Mouse (Mus musculus): ENCODE measurements at regions not wholly inside any gene's neighbourhood (a gene's known extent, or its start where the extent isn't known, plus 50 kb on each side); places are given as distances from the start of the nearest gene placed in this dataset.
"Not testable (repeated sequence)": the region's sequence is repeated elsewhere in the genome, so short reads cannot be mapped to it uniquely, and the experiment has no call there.

DNA sequence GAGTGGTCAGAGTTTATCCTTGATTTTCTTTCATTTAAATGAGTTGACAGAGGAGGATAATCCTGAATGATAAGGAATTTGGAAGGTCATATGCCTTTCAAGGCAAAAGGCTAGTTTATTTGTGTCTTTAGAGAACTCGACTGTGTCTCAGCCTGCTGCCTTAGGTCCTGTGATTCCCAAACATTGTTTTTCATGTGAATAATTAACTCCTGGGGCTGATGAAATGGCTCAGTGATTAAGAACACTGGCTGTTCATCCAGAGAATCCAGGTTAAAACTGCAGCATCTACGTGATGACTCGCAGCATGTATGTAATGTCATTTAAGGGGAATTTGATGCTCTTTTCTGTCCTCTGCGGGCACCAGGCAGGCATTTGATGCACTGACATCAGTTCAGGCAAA is 1004.2 kb downstream of the Adgrl3 start:
- Histone ChIP-seq H3K4me1 (no peaks in the 10 kb centered on the region), H3K27me3 (no peaks in the 10 kb centered on the region), H3K4me3 (no peak overlapping the region), H3K4me2 (replicated peaks) (no peak overlapping the region), H3K9ac (replicated peaks) (no peak overlapping the region), H3K9me3 (no peaks in the 10 kb centered on the region), H3K27ac (replicated peaks) (no peak overlapping the region), H3K36me3 (no peaks in the 10 kb centered on the region)
- WGBS, result 3% methylated on average over 4 of the region's 4 CpGs
- ATAC-seq (replicated peaks), result no peak

DNA sequence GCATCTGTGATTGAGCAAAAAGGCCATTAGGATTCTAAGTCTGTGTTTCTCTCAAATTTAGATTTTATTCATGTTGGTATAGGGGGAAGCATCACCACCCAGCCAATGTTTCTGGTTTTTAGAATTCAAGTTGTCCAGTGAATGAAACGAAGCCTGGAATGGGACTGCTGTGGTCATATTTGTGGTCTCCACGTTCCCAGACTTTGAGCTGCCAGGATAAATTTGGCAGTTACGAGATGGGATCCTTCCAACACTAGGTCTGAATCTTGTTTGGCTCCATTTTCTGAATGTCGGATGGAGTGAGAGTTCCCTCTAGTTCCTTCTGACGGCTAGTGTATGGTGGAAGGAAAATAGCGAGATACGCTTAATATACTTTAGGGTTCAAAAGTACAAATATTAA is 1014.8 kb downstream of the Adgrl3 start:
- H3K27me3 ChIP-seq, result no peaks in the 10 kb centered on the region
- no peak overlapping the region for H3K4me2 ChIP-seq (replicated peaks)
- H3K36me3 ChIP-seq, result no peaks in the 10 kb centered on the region
- no peaks in the 10 kb centered on the region for H3K4me1 ChIP-seq
- no peak overlapping the region for H3K27ac ChIP-seq (replicated peaks)
- H3K9me3 ChIP-seq, result no peaks in the 10 kb centered on the region
- no peak for ATAC-seq (replicated peaks)
- H3K9ac ChIP-seq (replicated peaks), result no peak overlapping the region
- 84% methylated on average over 7 of the region's 7 CpGs for WGBS
- H3K4me3 ChIP-seq, result no peak overlapping the region

DNA sequence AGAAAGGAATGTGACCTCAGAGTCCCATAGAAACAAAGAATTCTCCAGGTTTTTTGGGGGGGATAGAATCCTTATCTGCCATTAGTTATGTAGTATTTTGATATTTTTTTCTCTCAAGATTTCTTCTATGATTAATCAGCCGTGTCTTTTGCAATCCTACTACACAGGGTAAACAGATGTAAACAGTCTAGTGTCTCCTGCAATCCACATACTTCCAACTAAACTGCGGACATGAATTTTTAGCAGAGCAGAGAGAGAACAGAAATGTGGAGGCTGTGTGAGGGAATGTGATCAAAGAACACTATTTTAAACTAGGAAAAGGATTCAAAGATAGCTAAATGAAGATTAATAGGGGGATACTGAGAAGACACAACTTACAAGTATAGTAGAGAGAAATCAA is 1026.2 kb downstream of the Adgrl3 start:
- 86% methylated on average over 2 of the region's 2 CpGs for WGBS
- H3K4me3 ChIP-seq, result no peak overlapping the region

DNA sequence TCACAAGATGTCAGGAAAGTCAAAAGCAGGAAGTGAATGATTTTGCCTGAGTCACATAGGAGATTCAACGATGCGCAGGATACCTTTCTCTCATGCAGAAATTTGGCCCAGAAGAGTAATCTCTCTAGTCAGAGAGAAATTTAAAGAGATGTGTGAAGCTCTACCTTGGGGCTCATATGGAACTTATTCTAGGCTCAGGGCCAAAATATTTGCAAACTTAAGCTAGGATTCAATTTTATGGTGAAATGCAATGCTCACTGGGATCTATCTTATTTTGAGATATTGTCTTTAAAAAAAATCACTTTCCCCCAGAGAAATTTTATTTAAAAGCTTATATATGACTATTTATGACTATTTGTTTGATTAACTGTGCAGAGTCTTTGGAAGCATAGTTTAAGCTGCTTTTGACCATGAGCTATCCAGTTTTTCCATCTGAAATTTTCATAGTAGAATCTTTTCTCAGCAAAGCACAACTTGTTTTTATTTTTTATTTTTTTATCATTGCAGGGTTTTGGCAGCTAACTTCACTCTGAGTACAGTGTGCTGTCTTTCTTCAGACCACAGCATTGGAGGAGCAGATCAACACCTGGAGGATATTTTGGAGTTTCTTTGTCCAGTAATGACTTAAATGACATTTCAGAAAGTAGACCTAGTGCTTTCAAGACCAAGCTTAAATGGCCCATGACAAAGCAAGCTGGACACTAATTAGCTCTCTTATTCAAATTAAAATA is 1039.3 kb downstream of the Adgrl3 start:
- Histone ChIP-seq H3K9me3 (no peaks in the 10 kb centered on the region), H3K4me3 (no peak overlapping the region), H3K27me3 (no peaks in the 10 kb centered on the region), H3K27ac (replicated peaks) (no peak overlapping the region), H3K9ac (replicated peaks) (no peak overlapping the region), H3K36me3 (no peaks in the 10 kb centered on the region), H3K4me2 (replicated peaks) (no peak overlapping the region), H3K4me1 (no peaks in the 10 kb centered on the region)
- no peak for ATAC-seq (replicated peaks)
- WGBS, result 94% methylated on average over 2 of the region's 2 CpGs

More for the DNA sequence above, 1026.2 kb downstream of the Adgrl3 start:
- no peaks in the 10 kb centered on the region for H3K27me3 ChIP-seq
- no peak overlapping the region for H3K4me2 ChIP-seq (replicated peaks)
- no peaks in the 10 kb centered on the region for H3K4me1 ChIP-seq
- no peaks in the 10 kb centered on the region for H3K36me3 ChIP-seq
- no peak overlapping the region for H3K27ac ChIP-seq (replicated peaks)
- H3K9me3 ChIP-seq, result no peaks in the 10 kb centered on the region
- no peak for ATAC-seq (replicated peaks)
- H3K9ac ChIP-seq (replicated peaks), result no peak overlapping the region

GRCm38 (mm10) chr5:82060679-82061078 is 1040.7 kb downstream of the Adgrl3 start:
- no peak overlapping the region for H3K4me3 ChIP-seq
- H3K36me3 ChIP-seq, result no peaks in the 10 kb centered on the region
- no peaks in the 10 kb centered on the region for H3K4me1 ChIP-seq
- H3K4me2 ChIP-seq (replicated peaks), result no peak overlapping the region
- no peak overlapping the region for H3K27ac ChIP-seq (replicated peaks)
- WGBS, result 68% methylated on average over 1 of the region's 1 CpGs
- no peak overlapping the region for H3K9ac ChIP-seq (replicated peaks)
- no peak for ATAC-seq (replicated peaks)
- no peaks in the 10 kb centered on the region for H3K9me3 ChIP-seq
- H3K27me3 ChIP-seq, result no peaks in the 10 kb centered on the region

- not testable (repeated sequence) for H3K36me3 ChIP-seq; H3K4me2 ChIP-seq (replicated peaks); H3K9me3 ChIP-seq; H3K27ac ChIP-seq (replicated peaks); ATAC-seq (replicated peaks); H3K4me3 ChIP-seq; H3K27me3 ChIP-seq; H3K9ac ChIP-seq (replicated peaks); H3K4me1 ChIP-seq
- WGBS, result 90% methylated on average over 13 of the region's 13 CpGs
Observed at GRCm38 (mm10) chr5:82069221-82069620, 1049.3 kb downstream of the Adgrl3 start.

DNA sequence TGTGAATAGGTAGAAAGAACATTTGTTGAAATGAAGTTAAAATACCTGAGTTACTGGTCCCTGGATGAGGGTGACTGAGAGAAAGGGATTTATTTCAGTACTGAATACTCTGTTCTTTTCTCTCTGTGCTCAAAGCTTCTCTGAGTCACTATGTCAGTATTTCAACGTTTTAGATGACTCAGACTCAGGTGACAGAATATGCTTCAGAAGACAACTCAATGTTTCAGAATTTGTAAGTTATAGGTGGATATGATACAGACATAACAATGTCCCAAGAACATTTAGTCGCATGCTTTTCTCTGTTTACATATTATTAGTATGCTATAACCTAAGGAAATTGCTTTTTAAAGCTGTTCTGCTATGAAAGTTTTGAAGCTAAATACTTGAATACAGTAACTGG is 1069.5 kb downstream of the Adgrl3 start:
- H3K9me3 ChIP-seq, result no peaks in the 10 kb centered on the region
- H3K4me1 ChIP-seq, result no peaks in the 10 kb centered on the region
- no peak overlapping the region for H3K9ac ChIP-seq (replicated peaks)
- H3K36me3 ChIP-seq, result no peaks in the 10 kb centered on the region
- no peak for ATAC-seq (replicated peaks)
- no peak overlapping the region for H3K4me3 ChIP-seq
- no peak overlapping the region for H3K27ac ChIP-seq (replicated peaks)
- no peak overlapping the region for H3K4me2 ChIP-seq (replicated peaks)
- 79% methylated on average over 2 of the region's 2 CpGs for WGBS
- no peaks in the 10 kb centered on the region for H3K27me3 ChIP-seq

DNA sequence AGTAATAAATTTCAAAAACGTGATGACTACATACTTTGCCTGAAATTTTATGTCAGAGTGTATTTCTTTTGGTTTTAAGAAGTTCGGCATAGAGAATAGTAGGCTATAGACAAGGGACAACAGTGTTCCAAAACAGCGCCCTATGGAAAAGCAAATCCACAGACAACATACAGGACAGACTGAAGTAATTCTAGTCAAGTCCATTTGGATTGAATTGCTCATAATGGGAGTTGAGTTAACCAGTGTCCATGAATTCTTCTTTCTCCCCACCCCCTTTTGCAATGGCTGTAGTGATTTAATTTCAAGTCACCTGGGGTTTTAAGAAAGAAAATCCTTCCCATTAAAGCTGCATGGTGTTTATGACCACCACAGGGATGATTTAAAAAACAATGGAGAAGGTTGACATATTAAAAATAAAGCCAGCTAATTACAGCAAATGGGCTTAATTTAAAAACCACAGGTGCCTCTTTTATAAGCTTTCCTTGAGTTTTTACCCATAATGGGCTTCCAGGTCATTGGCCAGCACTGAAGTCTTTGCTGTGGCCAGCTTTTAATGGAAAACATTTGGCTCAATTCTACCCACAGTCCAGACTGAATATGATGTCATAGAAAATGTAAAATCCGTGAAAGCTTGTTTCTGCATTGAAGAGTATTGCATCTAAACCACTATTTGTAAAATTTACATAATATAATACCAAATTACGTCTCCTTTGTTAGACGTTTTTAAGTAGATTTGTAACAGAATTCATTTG is 1083.3 kb downstream of the Adgrl3 start:
- Histone ChIP-seq H3K36me3 (no peaks in the 10 kb centered on the region), H3K27me3 (no peaks in the 10 kb centered on the region), H3K9ac (replicated peaks) (no peak overlapping the region), H3K4me1 (no peaks in the 10 kb centered on the region), H3K9me3 (no peaks in the 10 kb centered on the region), H3K4me2 (replicated peaks) (no peak overlapping the region), H3K27ac (replicated peaks) (no peak overlapping the region), H3K4me3 (no peak overlapping the region)
- 81% methylated on average over 6 of the region's 6 CpGs for WGBS
- ATAC-seq (replicated peaks), result no peak

GRCm38 (mm10) chr5:82103857-82104256 is 1083.9 kb downstream of the Adgrl3 start:
- H3K27me3 ChIP-seq, result no peaks in the 10 kb centered on the region
- 92% methylated on average over 3 of the region's 3 CpGs for WGBS

GRCm38 (mm10) chr5:82125921-82126459 is 1106.1 kb downstream of the Adgrl3 start:
- Histone ChIP-seq H3K4me2 (replicated peaks) (no peak overlapping the region), H3K4me3 (no peak overlapping the region), H3K9me3 (no peaks in the 10 kb centered on the region), H3K27me3 (no peaks in the 10 kb centered on the region), H3K36me3 (no peaks in the 10 kb centered on the region), H3K27ac (replicated peaks) (no peak overlapping the region), H3K9ac (replicated peaks) (no peak overlapping the region), H3K4me1 (no peaks in the 10 kb centered on the region)
- 46% methylated on average over 2 of the region's 2 CpGs for WGBS
- no peak for ATAC-seq (replicated peaks)

More at GRCm38 (mm10) chr5:82103857-82104256, 1083.9 kb downstream of the Adgrl3 start:
- Histone ChIP-seq H3K9ac (replicated peaks) (no peak overlapping the region), H3K27ac (replicated peaks) (no peak overlapping the region), H3K4me3 (no peak overlapping the region), H3K4me1 (no peaks in the 10 kb centered on the region), H3K36me3 (no peaks in the 10 kb centered on the region), H3K9me3 (no peaks in the 10 kb centered on the region), H3K4me2 (replicated peaks) (no peak overlapping the region)
- ATAC-seq (replicated peaks), result no peak

DNA sequence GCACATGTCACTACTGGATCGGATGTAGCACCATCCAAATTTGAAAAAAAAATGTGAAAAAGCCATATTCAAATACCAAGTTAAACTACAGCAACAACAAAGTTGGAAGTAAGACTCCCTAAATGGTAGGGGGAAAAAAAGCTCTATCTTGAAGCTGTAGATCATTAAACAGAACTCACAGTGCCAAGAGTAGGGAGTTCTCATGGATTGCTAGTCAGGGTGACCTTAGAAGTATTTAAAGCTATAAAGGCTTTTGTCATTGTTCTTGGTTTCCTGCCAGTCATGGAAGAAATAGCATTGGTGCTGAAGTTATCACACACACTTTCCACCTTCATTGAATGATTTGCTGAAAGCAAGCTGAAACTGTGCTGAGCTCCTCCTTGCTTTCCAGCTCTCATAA is 1122.1 kb downstream of the Adgrl3 start:
- H3K27me3 ChIP-seq, result no peaks in the 10 kb centered on the region
- no peaks in the 10 kb centered on the region for H3K36me3 ChIP-seq
- H3K9me3 ChIP-seq, result no peaks in the 10 kb centered on the region
- no peak overlapping the region for H3K4me2 ChIP-seq (replicated peaks)
- no peak overlapping the region for H3K4me3 ChIP-seq
- H3K4me1 ChIP-seq, result no peaks in the 10 kb centered on the region
- no peak overlapping the region for H3K9ac ChIP-seq (replicated peaks)
- ATAC-seq (replicated peaks), result no peak
- no peak overlapping the region for H3K27ac ChIP-seq (replicated peaks)
- 100% methylated on average over 1 of the region's 1 CpGs for WGBS
